ENCODE assay signal across 18 mouse cellular contexts in the genomic region with DNA sequence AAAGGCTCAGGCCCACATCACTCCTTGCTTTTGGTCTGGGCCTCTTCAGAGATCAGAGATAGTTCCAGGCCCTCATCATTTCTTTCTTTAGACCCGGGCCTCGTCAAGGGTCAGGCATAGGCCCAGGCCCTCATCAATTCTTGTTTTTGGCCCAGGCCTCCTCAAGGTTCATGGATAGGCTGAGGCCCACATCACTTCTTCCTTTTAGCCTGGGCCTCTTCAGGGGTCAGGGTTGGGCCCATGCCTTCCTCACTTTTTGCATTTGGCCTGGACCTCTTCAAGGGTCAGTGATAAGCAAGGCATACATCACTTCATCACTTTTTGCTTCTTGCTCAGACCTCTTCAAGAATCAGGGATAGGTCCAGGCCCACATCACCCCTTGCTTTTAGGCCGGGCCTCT. TPM values are rescaled to one million over a fixed set of nuclear protein-coding genes. Genes with fewer than 3 reads are reported as not detected.
"Had no signal": no experiment of that assay in that cellular context is flagged by ENCODE, and none has a peak within 500 bp of the region (broad histone marks: within the 10 kb centered on the region; RNA-seq: fewer than 3 reads in every experiment).

No protein-coding gene starts in this region.

- H3K9ac ChIP-seq: intestine, embryonic 15.5 days; limb, embryonic 13.5 days; liver, embryonic 14.5 days; neural tube, embryonic 13.5 days had no signal

- H3K27me3 ChIP-seq: intestine, embryonic 15.5 days; limb, embryonic 13.5 days; neural tube, embryonic 13.5 days had no signal

- H3K4me3 ChIP-seq: intestine, embryonic 15.5 days; limb, embryonic 13.5 days; neural tube, embryonic 13.5 days had no signal

- ATAC-seq: intestine, embryonic 15.5 days had no signal

- H3K4me2 ChIP-seq: intestine, embryonic 15.5 days; limb, embryonic 13.5 days; neural tube, embryonic 13.5 days had no signal

- DNase-seq: kidney, adult 8-10 months; kidney, postnatal 36 days; layer of hippocampus, adult 9-11 months; layer of hippocampus, postnatal 36 days; lung, adult 18-20 months; retina, postnatal 1 day; right cerebral cortex, postnatal 4 days; spleen, adult 18-20 months; thymus, adult 18-20 months; thymus, postnatal 14 days had no signal

- H3K27ac ChIP-seq: intestine, embryonic 15.5 days; kidney, postnatal 0 days; limb, embryonic 13.5 days; liver, embryonic 14.5 days; neural tube, embryonic 13.5 days had no signal

- H3K36me3 ChIP-seq: intestine, embryonic 15.5 days; limb, embryonic 13.5 days; neural tube, embryonic 13.5 days had no signal

- H3K4me1 ChIP-seq: intestine, embryonic 15.5 days; limb, embryonic 13.5 days; neural tube, embryonic 13.5 days had no signal

- H3K9me3 ChIP-seq: intestine, embryonic 15.5 days; limb, embryonic 13.5 days; neural tube, embryonic 13.5 days had no signal

RNA-seq across cellular contexts. Expression of a gene that starts 57.8 kb away (rescaled TPM):
- polyA plus RNA-seq: intestine, embryonic 15.5 days; kidney, postnatal 0 days; limb, embryonic 13.5 days; liver, adult 2 months; liver, embryonic 14.5 days; lung, embryonic 16.5 days; neural tube, embryonic 13.5 days; stomach, embryonic 14.5 days had no signal
